Mouse (Mus musculus) E14TG2a.4 (cell line): ENCODE data around the gene Adprh.

Experiments used
- CTCF ChIP-seq: conservative IDR thresholded peaks from 2 replicates; pipeline ENCODE4 v1.5.1; 2014; ENCODE audit warnings: low read length
- POU5F1 ChIP-seq: IDR thresholded peaks from 2 replicates; pipeline ENCODE4 v1.6.1; 2014; ENCODE audit warnings: low read length, borderline replicate concordance

- TF ChIP-seq CTCF (no peak), POU5F1 (no peak)
Measured at GRCm38 (mm10) chr16:38474677-38475286, 22.3 kb upstream of the Adprh start.
